Mouse (Mus musculus): ENCODE measurements around the gene Rcn2.

The Rcn2 gene

GRCm38 (mm10) chr9:56097584-56098298, 56.1 kb downstream of the Rcn2 start:
- no peak for DNase-seq

GRCm38 (mm10) chr9:56100041-56100522, 58.4 kb downstream of the Rcn2 start:
- no peak for DNase-seq

DNA sequence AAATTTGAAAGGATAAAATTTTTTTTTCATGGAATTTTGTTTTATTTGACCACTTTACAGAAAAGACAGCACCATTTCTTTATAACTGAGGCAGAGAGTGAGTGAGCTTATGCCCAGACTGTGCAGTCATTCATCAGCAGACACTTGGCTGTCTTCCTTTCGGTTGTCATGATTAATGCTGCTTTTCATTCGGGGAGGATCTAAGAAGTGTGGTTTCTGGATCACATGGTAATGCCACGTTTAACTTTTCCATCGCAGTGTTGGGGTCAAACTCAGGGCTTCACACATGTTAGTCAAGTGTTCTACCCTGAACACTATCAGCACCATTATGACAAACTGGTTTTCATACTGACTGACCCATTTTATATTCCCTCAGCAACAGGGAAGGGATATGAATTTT, 59.4 kb downstream of the Rcn2 start:
- DNase-seq: no peak

- no peak for DNase-seq
Measured at GRCm38 (mm10) chr9:56104921-56105320, 63.3 kb downstream of the Rcn2 start.

DNA sequence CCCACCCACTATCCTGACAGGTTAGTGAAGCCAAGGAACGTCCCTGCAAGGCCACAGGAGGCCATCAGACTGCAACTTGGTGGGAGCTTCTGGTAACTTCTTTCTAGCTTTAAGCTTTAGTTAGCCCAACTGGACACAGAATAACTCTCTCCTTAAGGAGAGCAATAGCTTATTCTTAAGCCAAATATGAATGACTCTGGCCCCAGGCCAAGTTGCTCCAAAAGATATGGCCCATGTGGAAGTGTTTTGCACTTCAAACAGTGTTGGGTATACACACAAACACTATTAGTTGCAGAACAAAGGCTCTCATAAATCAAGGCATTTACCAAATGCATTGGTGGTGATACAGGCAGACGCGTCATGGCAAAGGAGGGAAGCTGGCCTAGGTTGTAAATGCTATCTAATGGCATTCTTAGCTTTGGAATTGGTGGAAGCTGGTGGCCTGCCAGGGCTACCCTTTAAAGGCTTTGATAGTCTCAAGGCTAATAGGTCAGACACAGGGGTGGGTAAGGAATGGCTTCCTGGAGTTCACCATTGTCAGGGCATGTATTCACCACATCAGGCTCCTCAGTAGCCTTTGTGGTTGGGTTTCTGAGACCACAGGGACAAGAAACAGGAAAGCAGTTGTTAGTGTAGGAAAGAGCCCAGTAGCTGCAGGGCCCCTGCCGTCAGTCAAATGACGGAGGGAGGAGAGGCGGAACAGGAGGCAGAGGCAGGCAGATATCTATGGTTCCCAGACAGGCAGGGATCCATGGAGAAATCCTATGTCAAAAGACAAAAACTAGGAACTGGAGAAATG, 64.8 kb downstream of the Rcn2 start:
- DNase-seq: no peak

GRCm38 (mm10) chr9:56107527-56107926, 65.9 kb downstream of the Rcn2 start:
- no peak for DNase-seq

DNA sequence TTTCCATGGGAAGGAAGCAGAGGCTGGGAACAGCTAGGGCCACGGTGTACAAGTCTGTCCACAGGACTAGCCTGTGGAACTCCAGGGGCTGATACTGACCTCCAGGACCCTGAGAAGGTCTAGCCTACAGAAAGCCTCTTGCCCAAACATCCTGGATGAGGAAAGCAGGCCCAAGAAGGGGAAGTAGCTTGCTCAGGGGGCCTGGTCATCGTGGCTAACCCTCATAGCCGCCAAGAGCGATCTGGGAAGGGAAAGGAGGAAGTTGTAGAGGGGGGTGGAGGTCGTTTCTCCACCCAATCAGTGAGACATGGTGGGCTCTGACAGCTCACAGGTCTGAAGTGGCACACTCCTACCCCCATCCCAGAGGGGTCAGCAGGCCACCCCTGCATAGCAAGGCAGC, 66.5 kb downstream of the Rcn2 start:
- DNase-seq: peak; percentile 96
